Mouse (Mus musculus): ENCODE results near the gene Stac2.

The Stac2 gene

DNA sequence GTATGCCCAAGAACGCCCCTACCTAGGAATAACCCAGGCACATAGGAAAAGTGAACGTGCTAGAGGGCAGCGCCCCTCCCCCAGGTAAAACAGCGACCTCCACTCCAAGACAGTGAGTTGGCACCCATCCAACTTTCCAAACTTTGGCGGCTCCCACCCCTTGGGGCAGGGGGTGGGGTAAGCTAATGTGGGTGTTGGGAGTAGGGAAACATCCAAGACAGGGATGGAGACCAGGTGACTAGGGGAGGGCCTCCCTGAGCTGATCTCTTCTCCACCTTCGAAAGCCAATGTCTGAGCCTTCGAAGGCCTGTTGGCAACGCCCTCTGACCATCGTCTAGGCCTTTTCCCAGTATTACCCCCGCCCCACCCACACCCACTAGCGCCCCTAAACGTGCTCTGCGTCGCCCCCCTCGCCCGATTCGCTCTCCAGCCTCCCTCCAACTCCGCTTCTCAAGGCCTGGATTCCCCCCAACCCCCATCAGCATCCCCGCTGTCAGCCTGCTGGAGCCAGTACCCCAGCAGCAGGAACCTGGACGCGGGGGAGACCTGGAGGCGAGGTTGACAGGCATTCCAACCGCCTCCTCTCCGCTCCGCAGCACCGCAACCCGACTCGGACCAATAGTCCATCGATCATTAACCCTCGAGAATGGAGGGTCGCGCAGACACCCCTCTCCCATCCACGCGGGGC lies 31.6 kb downstream of the Stac2 start:
- peak; percentile 37 for DNase-seq (ENCODE audit: low spot score)

- no peak for DNase-seq (ENCODE audit: low spot score)
Measured at GRCm38 (mm10) chr11:98021118-98021517, 32.1 kb downstream of the Stac2 start.

DNA sequence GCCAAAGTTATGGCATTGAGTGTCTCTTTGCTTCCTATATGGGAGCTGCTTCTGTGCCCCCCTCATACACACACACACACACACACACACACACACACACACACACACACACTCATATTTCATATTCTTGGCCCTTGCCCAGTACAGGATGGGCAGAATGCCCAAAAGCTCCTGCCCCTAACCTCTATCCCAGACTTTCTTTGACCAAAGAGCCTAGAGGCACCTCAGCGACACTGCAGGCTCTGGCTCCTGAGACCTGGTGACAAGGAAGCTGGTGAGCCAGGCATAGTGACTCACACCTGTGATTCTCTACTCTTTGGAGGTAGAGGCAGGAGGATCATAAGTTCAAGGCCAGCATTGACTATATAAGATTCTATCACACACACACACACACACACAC lies 32.6 kb downstream of the Stac2 start:
- DNase-seq (ENCODE audit: low spot score): peak; percentile 39

- DNase-seq (ENCODE audit: low spot score): no peak
Measured at GRCm38 (mm10) chr11:98019883-98020610, 33.2 kb downstream of the Stac2 start.

GRCm38 (mm10) chr11:98018858-98019641 lies 34.2 kb downstream of the Stac2 start:
- peak; percentile 73 for DNase-seq (ENCODE audit: low spot score)

GRCm38 (mm10) chr11:98018222-98018621 lies 35.0 kb downstream of the Stac2 start:
- no peak for DNase-seq (ENCODE audit: low spot score)

DNA sequence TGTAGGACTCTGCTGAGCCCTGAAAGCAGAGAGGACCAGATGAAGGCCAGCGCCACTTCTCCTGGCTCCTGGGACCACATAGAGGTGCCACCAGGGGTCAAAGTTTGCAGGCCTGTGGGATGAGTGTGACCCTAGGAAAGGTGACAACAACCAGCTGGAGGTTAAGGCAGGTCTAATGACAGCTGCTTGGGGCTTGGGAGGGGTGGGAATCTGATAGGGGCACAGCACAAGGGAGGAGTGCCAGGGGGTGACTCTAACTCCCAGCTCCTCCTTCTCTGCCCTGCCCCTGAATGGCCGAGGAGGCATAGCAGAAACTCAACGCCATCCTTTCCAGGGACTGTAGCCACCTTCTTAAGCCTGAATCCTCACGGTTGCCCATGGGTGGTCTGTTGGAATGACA lies 36.4 kb downstream of the Stac2 start:
- DNase-seq (ENCODE audit: low spot score): no peak

- DNase-seq (ENCODE audit: low spot score): no peak
Measured at GRCm38 (mm10) chr11:98016177-98016576, 37.1 kb downstream of the Stac2 start.

- no peak for DNase-seq (ENCODE audit: low spot score)
Measured at GRCm38 (mm10) chr11:98012831-98013230, 40.4 kb downstream of the Stac2 start.

DNA sequence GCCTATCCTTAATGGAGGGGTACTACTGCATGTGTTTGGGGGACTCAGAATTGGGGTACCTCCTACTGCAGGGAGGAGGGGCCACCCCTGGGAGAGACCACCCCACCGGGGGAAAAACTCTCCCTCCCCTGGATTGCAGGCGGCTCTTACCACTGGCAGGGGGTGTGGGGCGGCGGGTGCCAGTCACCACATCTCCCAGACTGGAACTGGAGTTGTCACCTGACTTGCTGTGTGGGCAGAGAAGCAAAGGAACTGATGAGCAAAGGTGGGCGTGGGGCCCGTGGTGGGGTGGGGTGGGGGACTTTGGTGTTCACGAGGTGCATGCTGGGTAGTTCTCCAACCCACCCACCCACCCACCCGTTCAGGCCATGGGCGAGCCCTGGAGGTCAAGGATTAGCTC lies 41.5 kb downstream of the Stac2 start:
- DNase-seq (ENCODE audit: low spot score): no peak

DNA sequence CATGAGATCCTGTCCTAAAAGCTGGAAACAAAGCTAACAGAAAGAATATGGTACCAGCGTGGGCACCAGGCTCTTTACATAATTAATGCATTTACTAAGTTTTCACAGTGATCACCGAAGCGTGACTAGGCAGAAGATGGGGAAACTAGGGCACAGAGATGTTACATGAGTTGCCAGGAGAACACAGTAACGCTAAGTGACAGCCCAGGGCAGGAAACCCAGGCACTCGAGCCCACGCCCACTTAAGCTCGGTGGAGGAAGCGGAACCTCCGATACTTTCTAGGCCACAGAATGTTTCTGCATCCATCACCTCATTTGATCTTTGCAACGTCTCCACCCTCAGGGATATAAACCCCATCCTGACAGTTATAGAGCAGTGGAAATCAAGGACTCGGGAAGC lies 45.2 kb downstream of the Stac2 start:
- DNase-seq (ENCODE audit: low spot score): no peak

DNA sequence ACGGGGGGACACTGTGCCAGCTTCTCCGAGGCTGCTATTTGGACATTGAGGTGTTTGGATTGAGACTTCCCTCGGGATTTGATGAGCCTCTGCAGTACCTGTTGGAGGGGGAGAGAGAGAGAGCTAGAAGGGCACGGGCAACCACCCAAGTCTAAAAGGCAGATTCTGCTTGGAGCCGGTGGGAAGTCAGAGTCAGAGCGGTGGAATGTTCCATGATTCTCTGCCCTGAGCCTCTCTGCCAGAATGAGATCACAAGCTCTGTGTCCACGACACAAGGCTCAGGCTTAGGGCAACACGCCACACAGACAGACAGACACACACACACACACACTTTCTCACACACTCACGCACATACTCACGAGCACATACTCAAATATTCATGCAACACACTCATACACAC lies 47.6 kb downstream of the Stac2 start:
- DNase-seq (ENCODE audit: low spot score): no peak

GRCm38 (mm10) chr11:98005076-98005475 lies 48.2 kb downstream of the Stac2 start:
- DNase-seq (ENCODE audit: low spot score): no peak

GRCm38 (mm10) chr11:98004161-98004560 lies 49.1 kb downstream of the Stac2 start:
- peak; percentile 55 for DNase-seq (ENCODE audit: low spot score)

DNA sequence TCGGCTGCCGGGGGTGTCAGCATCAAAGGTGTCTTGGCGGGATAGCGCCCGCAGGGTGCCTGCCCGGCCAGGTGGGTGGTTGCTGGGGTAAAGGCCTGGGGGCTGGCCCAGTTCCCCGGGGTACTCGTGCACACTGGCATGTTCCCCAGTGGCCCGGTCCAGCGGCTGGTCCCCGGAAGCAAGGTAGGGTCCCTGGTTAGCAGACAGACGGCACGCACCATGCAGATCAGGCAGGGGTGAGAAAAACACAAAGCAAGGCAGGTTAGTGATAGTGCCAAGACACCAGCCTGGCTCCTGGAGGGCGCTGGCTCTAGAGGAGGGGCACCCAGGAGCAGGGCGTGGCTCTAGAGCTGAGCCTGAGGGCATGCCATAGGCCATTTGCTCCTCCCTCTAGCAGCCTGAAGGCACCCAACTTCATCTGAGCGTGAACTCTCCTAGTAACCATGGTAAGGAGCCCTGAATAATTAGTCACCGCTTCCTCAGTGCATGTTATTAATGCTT lies 50.0 kb downstream of the Stac2 start:
- DNase-seq (ENCODE audit: low spot score): peak; percentile 23

GRCm38 (mm10) chr11:98002627-98003026 lies 50.6 kb downstream of the Stac2 start:
- peak; percentile 61 for DNase-seq (ENCODE audit: low spot score)

- DNase-seq (ENCODE audit: low spot score): no peak
Measured at GRCm38 (mm10) chr11:98001986-98002385, 51.3 kb downstream of the Stac2 start.

DNA sequence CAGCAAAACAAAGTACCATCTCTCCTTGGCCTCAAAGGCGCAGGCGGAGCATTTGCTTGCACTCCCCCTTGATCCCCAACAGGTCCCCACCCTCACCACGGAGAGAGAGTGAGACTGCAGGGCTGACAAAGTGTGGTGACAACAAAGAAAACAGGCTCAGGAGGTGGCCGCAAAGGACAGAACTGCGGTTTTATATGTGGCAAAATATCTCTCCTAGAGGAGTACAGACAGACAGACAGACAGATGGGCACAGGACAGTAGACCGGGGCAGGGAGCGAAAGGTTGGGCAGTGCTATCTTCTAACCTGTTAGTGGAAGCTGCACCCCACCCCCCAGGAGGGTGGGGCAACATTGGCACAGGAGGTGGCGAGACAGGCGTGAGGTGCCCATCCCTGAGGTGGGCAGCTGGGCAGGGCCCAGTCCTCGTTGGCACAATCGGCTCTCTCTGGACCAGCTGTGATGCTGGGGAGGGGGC lies 51.9 kb downstream of the Stac2 start:
- no peak for DNase-seq (ENCODE audit: low spot score)

DNA sequence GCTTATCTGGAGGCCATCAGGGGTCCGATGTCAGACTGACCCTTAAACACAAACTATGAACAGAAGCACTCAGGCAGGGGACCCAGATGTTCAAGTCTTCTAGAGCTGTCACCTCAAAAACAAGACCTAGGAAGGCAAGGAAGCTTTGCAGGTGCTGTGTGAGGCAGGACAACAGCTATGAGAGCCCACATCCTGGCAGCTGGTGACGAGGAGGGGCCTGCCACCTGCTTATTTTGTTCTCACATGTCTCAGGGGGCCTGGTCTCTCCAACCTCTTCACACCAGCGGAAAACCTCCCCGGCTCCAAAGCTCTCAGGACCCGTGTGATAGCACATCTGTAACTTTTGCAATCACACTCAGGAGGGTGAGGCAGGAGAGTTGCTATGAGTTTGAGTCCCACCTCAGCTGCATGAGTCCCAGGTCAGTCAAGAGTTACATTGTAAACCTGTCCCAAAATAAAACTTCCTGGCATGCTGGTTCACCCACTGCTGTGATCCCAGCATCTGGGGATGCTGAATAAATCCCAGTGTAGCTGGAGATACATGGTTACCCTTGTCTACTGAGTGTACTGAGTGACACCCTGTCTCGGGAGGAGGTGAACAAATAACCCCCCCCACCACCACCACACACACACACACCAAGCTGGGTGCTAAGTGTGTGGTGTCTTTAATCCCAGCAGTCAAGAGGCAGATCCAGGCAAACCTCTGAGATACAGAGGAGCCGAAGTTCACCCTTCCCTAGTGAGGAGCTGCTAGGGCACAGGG lies 52.7 kb downstream of the Stac2 start:
- no peak for DNase-seq (ENCODE audit: low spot score)

- DNase-seq (ENCODE audit: low spot score): no peak
Measured at GRCm38 (mm10) chr11:97999748-98000147, 53.5 kb downstream of the Stac2 start.

GRCm38 (mm10) chr11:97998898-97999608 lies 54.2 kb downstream of the Stac2 start:
- no peak for DNase-seq (ENCODE audit: low spot score)

Data from MN1 (cell line).